Mouse (Mus musculus): ENCODE results near the gene Tubg2.
"Not testable (repeated sequence)": the region's sequence is repeated elsewhere in the genome, so short reads cannot be mapped to it uniquely, and the experiment has no call there.

Tubg2 gene

DNA sequence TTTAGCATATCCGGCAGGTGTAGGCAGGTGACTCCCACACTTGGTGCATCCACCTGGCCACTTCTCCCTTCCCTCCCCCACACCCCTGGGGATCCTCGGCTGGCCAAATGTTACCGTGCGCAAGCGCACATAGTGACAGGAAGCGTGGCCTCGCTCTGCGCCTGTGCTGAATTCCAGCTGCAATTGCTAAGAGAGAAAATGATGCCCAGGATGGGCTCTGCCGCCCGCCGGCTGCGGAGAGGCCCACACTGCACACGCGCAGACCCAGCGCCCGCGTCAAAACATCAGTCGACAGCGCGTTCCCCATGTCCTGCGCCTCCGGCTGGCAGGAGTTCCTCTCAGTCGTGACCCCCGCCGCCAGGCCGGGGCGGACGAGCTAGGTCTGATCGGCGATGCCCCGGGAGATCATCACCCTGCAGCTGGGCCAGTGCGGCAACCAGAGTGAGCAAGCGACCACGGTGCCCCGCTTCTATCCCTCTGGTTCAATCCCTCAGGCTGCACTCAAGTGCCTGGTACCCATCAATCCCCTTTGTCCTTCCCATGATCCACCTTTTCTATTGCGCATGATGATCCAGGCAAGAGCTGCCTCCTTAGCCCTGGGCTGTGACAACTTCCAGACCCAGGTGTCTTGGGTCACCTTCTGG is at the start of gene Tubg2:
Tubg2 (plus strand) TSS at position 180 of the 644 bp plus-strand sequence.
- DNase-seq (ENCODE audit: low spot score in 2 of 2) = peak; percentile 76 to 77

DNA sequence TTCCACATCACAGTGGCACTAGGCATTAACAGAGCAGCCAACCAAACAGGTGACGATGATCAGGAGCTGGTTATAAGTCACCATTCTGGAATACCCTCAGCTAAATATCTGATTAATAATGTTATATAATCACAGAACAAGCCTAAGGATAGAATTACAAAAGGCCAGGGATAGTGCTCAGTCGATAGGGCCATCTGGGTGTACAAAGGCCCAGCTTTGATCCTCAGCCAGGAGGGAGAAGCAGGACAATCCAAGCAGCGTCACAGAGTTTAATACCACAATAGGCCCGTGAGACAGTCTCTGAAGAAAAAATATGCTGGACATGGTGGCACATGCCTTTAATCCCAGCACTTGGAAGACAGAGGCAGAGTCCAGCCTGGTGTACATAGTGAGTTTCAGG is 46.4 kb upstream of the Tubg2 start:
- DNase-seq (ENCODE audit: low spot score in 2 of 2) = no peak

DNA sequence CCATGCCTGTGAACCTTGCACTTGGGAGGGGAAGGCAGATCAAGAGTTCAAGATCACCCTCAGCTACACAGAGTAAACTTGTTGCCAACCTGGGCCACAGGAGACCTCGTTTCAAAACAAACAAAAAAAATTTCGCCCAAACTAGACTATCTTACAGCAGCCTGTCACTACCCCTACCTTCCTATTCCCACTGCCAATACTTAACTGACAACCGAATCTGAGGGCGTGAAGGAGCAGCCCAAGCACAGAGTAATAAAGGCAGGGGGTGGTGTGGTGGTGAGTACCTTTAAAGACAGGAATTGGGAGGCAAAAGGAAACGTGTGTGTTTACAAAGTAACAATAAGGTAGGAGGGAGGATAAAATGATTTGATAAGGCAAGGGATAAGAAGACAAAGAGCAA is 45.0 kb upstream of the Tubg2 start:
- DNase-seq (ENCODE audit: low spot score in 2 of 2) = no peak

DNA sequence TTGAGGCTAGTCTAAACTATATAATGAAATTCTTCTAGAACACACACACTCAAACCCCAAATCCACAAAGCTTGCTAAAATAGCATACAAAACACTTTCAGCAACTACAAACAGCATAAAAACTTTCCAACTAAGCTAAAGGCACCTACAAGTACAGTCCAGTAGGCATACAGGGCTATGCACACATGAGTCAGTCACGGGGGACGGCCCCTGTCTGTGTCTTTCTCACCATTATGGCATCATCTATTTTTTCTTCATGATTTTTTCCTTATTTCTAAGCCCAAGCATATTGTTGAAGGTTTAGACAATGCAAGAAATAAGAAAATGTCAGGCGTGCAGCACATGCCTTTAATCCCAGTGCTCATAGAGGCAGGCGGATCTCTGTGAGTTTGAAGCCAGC is 44.5 kb upstream of the Tubg2 start:
- no peak for DNase-seq (ENCODE audit: low spot score in 2 of 2)

DNA sequence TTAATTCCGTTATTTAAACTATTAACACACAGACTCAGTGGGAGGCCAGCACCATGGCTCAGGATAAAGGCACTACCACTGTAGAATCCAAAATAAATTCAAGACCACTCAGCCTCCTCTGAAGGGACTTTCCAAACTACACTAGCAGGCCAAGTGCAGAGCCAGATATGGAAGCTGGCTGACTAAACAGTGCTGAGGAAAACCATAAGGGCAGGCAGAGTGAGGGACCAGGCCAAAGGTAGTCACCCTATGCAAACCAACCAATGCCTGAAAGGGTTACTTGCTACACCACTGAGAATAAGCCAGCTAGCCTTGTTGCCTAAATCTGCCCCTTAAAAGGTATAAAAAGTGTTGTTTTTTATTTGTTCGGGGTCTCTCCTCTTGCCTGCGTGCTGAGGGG is 43.5 kb upstream of the Tubg2 start:
- DNase-seq (ENCODE audit: low spot score in 2 of 2) = no peak

DNA sequence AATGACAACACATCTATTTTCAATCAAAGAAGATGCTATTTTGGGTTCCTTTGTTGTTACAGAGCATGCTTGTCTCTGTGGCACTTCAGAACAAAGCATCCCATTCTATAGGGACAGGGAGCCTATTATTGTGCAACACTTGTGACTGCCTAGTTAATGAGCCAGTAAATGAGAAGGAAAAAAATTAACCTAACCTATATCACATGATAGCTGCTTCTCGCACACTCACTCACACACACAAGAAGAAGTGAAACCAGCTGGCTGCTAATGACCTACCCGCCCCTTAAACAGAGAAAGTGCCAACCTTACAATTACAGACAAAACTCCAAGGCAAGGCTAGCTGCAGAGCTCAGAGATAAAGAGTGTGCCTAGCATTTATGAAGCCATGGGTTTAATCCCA is 40.1 kb upstream of the Tubg2 start:
- DNase-seq (ENCODE audit: low spot score in 2 of 2) = peak; percentile 70 to 78

DNA sequence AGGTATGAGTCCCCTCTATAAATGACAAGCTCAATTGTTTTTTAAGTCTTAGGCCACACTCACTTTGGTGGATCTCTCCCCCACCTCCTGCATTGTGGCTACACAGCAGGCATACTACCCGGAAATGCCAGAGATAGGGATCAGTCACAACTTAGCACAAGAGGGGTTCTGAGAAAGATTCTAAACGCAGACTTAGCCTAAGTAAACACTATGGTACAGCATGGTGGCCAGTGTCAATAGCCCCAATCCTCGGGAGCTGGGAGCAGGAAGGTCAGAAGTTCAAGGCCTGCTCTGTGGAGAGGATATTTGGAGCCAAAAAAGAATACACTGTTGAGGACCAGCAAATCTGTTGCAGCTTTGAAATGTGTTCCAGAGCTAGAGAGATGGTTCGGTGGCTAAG is 37.6 kb upstream of the Tubg2 start:
- DNase-seq (ENCODE audit: low spot score in 2 of 2) = no peak

DNA sequence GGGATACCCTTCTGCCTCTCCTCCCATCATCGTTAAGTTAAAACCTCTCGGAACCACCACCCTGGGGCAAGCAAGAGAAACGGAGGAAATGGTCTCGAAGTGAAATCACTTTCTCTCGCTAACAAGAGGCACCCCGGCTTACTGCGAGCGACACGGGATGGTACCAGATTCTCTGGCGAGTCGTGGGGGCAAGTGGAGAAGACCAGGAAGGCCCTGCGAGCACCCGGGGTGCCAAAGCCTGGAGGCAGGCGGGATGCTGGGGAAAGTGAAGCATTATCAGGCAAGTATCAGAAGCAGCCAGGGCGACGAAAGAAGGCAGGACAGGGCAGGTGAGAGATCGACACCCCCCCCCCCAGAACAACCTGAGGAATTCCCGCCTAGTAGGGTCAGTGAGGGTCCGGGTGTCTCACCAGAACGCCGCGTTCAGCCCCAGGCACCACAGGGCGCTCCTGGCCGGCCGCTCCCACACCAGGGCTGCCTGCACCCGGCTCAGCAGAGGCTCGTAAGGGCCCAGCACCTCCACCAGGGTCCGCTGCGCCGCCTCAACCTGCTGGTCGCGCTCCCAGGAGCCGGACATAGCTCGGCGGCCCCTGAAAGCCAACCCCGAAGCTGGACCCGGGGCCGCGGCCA is 36.5 kb upstream of the Tubg2 start:
- DNase-seq (ENCODE audit: low spot score in 2 of 2) = peak in 1 of 2 experiments; percentile 30

DNA sequence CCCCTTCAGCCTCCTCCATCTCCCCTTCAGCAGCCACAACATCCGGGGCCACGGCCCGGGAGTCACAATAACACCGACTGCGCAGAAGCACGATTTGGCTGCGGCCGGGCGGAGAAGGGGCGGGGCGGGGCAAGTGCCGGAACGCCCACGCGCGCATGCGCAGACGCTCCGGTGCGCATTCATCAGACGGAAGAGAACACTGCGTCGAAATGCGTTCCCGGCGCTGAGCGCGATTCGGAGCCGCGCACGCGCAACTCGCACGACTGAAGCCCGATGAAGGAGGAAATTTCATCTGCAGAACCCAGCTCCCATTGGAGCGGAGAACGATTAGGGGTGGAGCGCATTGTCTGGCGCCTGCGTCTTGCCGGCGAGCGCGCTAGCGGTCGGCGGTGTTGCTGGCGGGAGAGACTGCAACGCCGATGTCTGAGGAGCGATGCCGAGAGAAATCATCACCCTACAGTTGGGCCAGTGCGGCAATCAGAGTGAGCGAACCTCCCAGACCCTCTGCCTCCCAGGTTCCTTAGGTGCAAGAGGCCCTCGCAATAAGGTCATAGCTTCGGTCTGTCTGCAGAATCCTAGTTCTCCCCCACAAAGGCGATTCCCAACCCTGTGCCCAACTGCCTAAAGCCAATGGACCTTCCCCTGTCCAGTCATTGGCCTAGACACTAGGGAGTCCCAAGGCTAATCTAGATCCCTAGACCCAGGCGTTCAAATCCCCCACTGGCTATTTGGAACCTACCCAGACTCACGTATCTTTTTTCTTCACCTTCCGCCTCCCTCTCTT is 35.8 kb upstream of the Tubg2 start, which contains the start of the genes Retreg3 and Tubg1:
Retreg3 (minus strand) TSS at position 133 of the 784 bp plus-strand sequence.
Tubg1 (plus strand) TSS at position 178 of the 784 bp plus-strand sequence.
- peak; percentile 99 for DNase-seq (ENCODE audit: low spot score in 2 of 2)

DNA sequence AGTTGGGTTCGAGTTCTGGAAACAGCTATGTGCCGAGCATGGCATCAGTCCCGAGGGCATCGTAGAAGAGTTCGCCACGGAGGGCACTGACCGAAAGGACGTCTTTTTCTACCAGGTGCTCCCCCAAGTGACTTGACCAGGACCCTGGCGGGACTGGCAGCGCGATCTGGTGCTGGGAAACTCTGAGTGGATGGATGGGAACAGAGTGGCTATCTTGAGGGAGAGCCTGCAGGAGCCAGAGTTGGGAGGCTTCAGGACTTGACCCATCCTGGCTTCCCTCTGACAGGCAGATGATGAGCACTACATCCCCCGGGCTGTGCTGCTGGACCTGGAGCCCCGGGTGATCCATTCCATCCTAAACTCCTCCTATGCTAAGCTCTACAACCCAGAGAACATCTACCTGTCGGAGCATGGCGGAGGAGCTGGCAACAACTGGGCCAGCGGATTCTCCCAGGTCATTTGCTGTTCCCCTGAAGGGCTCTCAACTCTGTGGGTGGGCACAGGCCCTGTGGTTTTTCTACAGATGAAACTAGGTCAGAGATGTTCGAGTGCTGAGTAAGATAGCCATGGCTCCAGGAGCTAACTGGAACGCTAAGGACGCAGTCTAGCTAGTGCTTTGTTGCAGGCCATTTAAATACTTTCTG is 35.0 kb upstream of the Tubg2 start:
- DNase-seq (ENCODE audit: low spot score in 2 of 2) = no peak

DNA sequence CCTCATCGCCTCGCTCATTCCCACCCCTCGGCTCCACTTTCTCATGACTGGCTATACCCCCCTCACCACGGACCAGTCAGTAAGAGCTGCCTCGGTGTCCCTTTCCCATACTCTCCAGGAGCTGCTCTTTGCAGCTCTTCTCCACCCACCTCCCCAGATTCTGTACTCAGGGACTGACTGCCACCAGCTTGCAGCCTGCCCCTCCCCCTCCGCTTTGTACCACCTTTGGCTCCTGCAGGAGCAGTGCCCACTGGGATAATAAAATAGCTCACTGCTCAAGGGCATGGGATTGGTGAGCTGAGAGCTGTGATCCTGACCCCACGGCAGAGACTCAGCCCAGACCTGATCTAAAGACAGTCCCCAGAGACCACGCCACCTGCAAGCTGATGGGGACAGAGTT is 31.2 kb upstream of the Tubg2 start:
- DNase-seq (ENCODE audit: low spot score in 2 of 2) = not testable (repeated sequence)

DNA sequence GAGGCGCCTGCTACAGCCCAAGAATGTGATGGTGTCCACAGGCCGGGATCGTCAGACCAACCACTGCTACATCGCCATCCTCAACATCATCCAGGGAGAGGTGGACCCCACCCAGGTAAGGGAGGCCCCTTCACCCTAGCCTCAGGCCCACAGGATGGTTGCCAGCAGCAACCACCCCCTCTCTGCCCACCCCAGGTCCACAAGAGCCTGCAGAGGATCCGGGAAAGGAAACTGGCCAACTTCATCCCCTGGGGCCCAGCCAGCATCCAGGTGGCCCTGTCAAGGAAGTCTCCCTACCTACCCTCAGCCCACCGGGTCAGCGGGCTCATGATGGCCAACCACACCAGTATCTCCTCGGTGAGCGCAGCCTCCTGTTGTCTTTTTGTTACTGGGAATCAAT is 30.7 kb upstream of the Tubg2 start:
- not testable (repeated sequence) for DNase-seq (ENCODE audit: low spot score in 2 of 2)

DNA sequence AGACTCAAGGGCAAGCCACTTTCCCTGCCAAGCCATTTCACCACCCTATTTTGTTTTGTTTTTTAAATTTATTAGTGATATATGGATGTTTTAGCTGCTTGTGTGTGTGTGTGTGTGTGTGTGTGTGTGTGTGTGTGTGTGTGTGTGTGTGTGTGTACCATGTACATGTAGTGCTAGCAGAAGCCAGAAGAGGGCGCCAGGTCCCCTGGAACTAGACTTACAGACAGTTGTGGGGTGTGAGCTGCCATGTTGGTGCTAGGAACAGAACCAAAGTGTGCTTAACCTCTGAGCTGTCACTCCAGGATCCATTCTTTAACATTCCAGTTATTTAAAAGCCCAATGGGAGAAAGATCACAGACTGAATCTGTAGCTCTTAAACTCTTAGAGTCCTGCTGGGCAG is 28.6 kb upstream of the Tubg2 start:
- DNase-seq (ENCODE audit: low spot score in 2 of 2) = no peak

DNA sequence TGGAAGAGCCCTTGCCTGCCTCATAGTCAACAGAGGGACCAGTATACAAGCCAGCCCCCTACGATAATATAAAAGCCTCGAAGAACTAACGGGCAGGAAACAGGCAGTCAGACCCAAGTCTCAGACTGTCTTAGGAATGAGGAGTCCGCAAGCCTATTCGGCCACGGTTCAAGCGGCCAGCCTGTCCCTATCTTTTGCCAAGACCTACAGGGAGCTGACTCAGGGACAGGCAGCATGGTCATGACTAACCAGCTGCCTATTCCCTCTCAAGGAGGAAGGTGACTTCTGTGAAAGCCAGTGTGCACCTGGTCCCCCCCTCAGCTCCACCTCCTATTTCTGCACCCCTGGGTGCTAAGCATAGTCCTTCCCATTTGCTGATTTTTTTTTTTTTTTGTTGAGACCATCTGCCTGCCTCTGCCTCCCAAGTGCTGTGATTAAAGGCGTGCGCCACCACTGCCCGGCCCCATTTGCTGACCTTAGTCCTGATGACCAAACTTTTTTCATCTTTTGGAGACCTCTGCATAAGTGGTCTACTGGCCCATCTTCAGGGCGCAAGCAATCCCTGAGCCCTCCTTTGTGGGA is 26.6 kb upstream of the Tubg2 start:
- DNase-seq (ENCODE audit: low spot score in 2 of 2) = no peak

DNA sequence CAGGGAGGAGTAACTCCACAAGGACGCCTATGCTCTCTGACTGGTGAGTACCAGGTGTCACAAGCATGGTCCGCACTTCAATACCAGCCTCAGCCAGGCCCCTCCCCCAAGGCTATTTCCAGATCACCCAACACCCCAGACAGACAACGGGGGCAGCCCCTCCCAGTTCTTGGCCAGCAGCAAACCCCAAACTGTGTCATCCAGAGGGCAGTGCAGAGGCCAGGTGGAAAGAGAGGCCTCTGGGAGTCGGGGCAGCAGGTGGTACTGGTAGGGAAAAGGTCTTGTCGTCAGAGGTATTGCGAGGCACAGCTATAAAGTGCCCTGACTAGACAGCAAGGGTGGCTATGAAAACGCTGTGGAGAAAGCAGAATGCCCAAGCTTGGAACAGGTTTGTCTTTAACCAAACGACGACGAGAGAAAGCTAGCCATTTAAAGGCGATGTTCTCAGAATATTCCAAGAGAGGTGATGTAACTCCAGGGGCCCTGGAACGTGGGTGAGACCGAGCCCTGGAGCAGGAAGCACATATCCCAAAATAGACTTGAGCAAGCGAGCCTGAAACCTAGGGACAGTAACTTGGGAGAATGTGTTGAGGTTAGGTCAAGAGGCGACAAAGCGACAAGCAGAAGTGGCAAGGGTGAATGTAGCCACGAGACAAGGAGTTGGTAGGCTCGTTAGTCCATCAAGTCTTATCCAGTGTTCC is 25.5 kb upstream of the Tubg2 start:
- no peak for DNase-seq (ENCODE audit: low spot score in 2 of 2)

DNA sequence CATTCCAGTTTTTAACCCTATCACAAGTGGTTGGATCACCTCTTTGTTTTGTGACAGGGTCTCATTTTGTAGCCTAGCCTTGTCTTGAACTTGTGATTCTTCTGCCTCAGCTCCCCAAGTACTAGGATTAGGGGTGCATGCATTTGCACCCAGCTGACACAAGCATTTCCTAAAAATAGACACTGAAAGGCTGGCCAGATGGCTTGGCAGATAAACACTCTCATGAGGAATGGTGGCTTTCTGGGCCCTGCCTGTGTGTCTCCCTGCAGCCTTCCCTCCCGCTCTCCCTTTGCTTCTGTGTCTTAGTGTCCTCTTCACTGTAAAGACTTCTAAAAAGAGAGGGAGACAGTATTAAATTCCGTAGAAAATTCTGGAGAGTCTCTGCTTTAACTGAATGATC is 24.5 kb upstream of the Tubg2 start:
- DNase-seq (ENCODE audit: low spot score in 2 of 2) = no peak

DNA sequence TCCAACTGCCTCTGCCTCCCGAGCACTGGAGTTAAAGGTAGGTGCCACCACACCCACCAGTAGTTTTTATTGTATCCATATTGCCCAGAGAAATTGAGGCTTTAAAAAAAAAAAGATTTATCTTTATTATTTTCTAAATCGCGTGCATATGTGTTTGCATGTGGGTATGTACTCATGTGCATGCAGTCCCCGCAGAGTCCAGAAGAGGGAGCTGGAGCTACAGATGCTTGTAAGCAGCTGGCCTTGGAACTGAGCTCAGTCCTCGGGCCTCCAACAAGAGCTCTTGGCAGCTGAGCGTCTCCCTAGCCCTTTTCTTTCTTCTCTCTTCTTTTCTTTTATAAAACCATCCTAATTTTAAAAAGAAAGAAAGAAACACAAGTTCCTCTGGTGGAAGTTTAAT is 24.0 kb upstream of the Tubg2 start:
- DNase-seq (ENCODE audit: low spot score in 2 of 2) = no peak

DNA sequence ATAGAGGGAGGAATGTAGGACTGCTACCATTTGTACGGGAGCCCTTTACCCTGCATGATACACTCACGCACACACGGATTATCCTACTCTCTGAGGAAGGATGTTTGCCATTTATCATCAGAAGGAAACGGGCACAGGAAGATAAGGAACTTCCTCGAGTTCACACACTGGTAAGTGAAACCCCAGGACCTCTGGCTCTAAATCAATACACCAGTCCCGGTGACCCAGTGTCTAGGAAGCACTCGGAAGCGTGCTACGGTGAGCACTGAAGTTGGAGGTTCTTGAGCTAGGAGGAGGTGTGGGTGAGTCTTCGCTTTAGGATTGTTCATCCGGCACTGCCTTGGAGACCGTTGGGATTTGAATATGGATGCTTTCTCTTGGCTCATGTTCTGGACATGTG is 22.7 kb upstream of the Tubg2 start:
- DNase-seq (ENCODE audit: low spot score in 2 of 2) = no peak

DNA sequence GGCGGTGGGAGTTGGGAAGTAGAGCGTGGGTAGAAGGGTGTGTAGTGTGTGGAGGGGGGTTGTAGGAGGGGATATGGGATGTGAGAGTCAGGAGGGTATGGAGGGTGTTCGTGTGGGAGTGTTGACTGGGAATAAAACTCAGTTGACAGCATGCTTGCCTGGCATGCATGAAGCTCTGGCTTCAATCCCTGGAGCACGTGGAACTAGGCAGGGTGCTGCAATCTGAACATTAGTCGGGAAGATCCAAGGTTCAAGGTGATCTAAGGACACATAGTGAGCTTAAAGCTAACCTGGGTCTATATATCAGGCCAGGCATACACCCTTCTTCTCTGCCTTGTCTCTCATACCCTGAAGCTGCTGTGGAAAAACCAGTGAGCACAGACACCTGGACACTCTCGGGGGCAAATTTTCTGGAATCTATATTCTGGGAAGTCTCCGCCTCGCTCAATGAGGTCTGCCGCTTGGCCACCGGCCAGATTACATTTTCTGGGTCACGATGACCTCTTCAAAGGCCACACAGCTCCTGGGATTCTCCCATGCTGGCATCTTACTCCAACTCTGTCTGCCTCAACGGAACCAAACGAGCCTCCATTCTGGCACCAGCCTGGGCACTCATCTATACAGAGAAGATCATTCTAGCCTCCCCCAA is 21.4 kb upstream of the Tubg2 start:
- DNase-seq (ENCODE audit: low spot score in 2 of 2) = no peak

DNA sequence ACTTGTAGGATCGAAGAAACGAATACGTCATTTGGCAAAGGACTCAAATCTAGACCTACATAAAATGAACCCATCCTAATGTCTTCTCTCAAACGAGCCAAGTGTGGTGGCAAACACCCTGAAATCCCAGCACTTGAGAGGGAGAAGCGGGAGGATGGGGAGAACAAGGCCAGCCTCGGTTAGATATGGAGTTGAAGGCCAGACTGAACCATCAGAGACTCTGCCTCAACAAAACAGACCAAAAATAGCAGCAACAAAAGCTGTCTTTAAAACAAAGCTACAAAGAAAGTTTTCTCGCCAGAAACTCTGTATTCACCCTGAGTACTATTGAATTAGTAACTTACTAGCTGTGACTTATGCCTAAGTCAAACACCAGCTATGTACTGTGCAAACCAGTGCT is 18.7 kb upstream of the Tubg2 start:
- no peak for DNase-seq (ENCODE audit: low spot score in 2 of 2)

Data from spleen, postnatal 36 days (tissue).